In the genomic region with DNA sequence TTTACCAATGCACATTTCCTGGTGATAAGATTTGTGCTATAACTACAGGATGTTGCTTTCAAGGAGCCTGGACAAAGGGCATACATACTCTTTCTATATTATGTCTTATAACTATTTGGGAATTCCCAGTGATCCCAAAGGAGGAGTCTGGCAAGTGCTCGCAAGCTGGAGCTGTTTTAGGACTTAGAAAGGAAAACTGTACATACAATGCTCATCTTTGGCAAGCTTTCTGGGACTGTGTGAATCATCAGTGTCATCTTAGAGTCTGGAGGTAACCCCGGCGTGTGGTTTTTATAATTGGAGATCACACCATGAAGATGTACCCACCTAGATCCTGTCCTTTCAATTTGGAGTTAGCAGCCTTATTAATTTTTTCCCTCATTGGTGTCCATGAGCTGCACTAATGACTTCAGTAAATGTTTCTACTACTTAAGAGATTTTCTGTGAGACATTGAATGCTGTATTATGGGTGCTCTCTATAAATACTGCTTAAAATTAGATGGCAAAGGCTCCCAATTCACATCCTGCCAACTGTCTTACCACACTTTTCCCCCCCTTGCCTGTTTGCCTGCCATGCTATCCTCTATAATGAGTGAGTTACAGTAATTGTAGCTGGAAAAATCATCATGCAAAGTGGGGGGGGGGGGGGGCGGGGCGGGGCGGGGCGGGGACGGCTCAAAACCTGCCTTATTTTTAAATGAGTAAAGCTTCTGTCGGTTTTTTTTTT, we compare ENCODE assay signal across 7 mouse cellular contexts.
DNase-seq lines count a peak whose midpoint lies in the region; ATAC-seq and TF ChIP-seq lines count a peak whose summit lies in the region.

No protein-coding gene starts in this region.

- H3K27me3 ChIP-seq in thymus, adult 2 months (ENCODE audit: control insufficient read depth, insufficient read depth, low read length) = no peaks in the 10 kb centered on the region
- H3K27me3 ChIP-seq in forebrain, embryonic 13.5 days = peaks cover 36% of the 10 kb centered on the region
- no peaks in the 10 kb centered on the region for H3K27me3 ChIP-seq in liver, embryonic 13.5 days

- peak overlapping the region; percentile 48; the same call in 1 of the 2 replicates for H3K9ac ChIP-seq in forebrain, embryonic 13.5 days
- H3K9ac ChIP-seq in liver, embryonic 13.5 days = peak overlapping the region; percentile 62; the same call in 1 of the 2 replicates

- no peaks in the 10 kb centered on the region for H3K36me3 ChIP-seq in thymus, adult 2 months (ENCODE audit: control insufficient read depth, insufficient read depth, low read length)
- no peaks in the 10 kb centered on the region for H3K36me3 ChIP-seq in forebrain, embryonic 13.5 days (ENCODE audit: poor library complexity, severe bottlenecking)
- H3K36me3 ChIP-seq in liver, embryonic 13.5 days = no peaks in the 10 kb centered on the region

- intact Hi-C loops in left cerebral cortex, postnatal 4 days (cut with DNase I) = no loop called here

- peak; percentile 11 for DNase-seq in thymus, adult 2 months
- DNase-seq in thymus, postnatal 14 days = no peak
- DNase-seq in liver, embryonic 13.5 days = no peak
- DNase-seq in left cerebral cortex, postnatal 4 days = no peak
- DNase-seq in urinary bladder, adult 2 months (ENCODE audit: low spot score) = no peak

- H3K9me3 ChIP-seq in forebrain, embryonic 13.5 days (replicated peaks) = no peaks in the 10 kb centered on the region
- no peaks in the 10 kb centered on the region for H3K9me3 ChIP-seq in liver, embryonic 13.5 days (replicated peaks)

- TF ChIP-seq CTCF in thymus, adult 2 months (IDR thresholded peaks at IDR 0.05; ENCODE audit: borderline replicate concordance, control insufficient read depth, extremely low read depth, insufficient read depth, low read length, poor library complexity) = no peak

- peak overlapping the region; percentile 87; the same call in 1 of the 2 replicates for H3K4me3 ChIP-seq in thymus, adult 2 months (ENCODE audit: control insufficient read depth, insufficient read depth, low read length)
- peak overlapping the region; percentile 34 for H3K4me3 ChIP-seq in forebrain, embryonic 13.5 days
- peak overlapping the region; percentile 53 for H3K4me3 ChIP-seq in liver, embryonic 13.5 days (replicated peaks)

- no peak overlapping the region for H3K27ac ChIP-seq in thymus, adult 2 months (ENCODE audit: control insufficient read depth, insufficient read depth, low read length)
- no peak overlapping the region for H3K27ac ChIP-seq in forebrain, embryonic 13.5 days
- H3K27ac ChIP-seq in liver, embryonic 13.5 days = no peak overlapping the region

- no peak for TF ChIP-seq POLR2A in thymus, adult 2 months (IDR thresholded peaks at IDR 0.05; ENCODE audit: control insufficient read depth, extremely low read depth, insufficient read depth, low read length, poor library complexity)

- 26% methylated on average over 9 of the region's 9 CpGs for WGBS in thymus, adult 2 months
- 19% methylated on average over 9 of the region's 9 CpGs for WGBS in forebrain, embryonic 13.5 days
- 46% methylated on average over 5 of the region's 9 CpGs for WGBS in liver, embryonic 13.5 days (ENCODE audit: insufficient replicate concordance)

- peak overlapping the region; percentile 60 for H3K4me2 ChIP-seq in forebrain, embryonic 13.5 days
- peak overlapping the region; percentile 74 for H3K4me2 ChIP-seq in liver, embryonic 13.5 days

- ATAC-seq in forebrain, embryonic 13.5 days = peak; percentile 85
- no peak for ATAC-seq in liver, embryonic 13.5 days (ENCODE audit: low read depth)
- ATAC-seq in megakaryocyte progenitor cell, adult 5-6 weeks (replicated peaks; ENCODE audit: poor library complexity) = no peak

- peaks cover 7% of the 10 kb centered on the region; the same call in 1 of the 2 replicates for H3K4me1 ChIP-seq in thymus, adult 2 months (replicated peaks; ENCODE audit: control insufficient read depth, insufficient read depth, low read length)
- peaks cover 14% of the 10 kb centered on the region for H3K4me1 ChIP-seq in forebrain, embryonic 13.5 days
- H3K4me1 ChIP-seq in liver, embryonic 13.5 days (replicated peaks) = peaks cover 19% of the 10 kb centered on the region

Comparison
In these comparisons a context has a peak if more than half of its experiments do, and no peak if none do; other contexts are left out.
1. H3K4me3 ChIP-seq: peak in every context shown above with its lines; median percentile 87 in thymus, adult 2 months; 53 in liver, embryonic 13.5 days; 34 in forebrain, embryonic 13.5 days.